Comparison of ENCODE assay signal across 9 mouse cellular contexts in genomic region chr9:112119106-112119433, GRCm38 (mm10).
A peak's percentile ranks its signal among the peaks of the same experiment; 100 is the strongest.
DNase-seq lines count a peak whose midpoint lies in the region; ATAC-seq lines count a peak whose summit lies in the region.
"Had no signal": no experiment of that assay in that cellular context is flagged by ENCODE, and none has a peak within 500 bp of the region (broad histone marks: within the 10 kb centered on the region; RNA-seq: fewer than 3 reads in every experiment).

No protein-coding gene starts in this region.

- peaks cover 20% of the 10 kb centered on the region for H3K4me1 ChIP-seq in kidney, embryonic 15.5 days
- H3K4me1 ChIP-seq in embryonic facial prominence, embryonic 13.5 days: peaks cover 15% of the 10 kb centered on the region
- peaks cover 2% of the 10 kb centered on the region; the same call in 1 of the 2 replicates for H3K4me1 ChIP-seq in hindbrain, embryonic 11.5 days (replicated peaks; ENCODE audit: control insufficient read depth, insufficient read depth, low read length)
- peaks cover 28% of the 10 kb centered on the region for H3K4me1 ChIP-seq in midbrain, embryonic 12.5 days

- no peak overlapping the region for H3K27ac ChIP-seq in kidney, embryonic 15.5 days
- H3K27ac ChIP-seq in embryonic facial prominence, embryonic 13.5 days: no peak overlapping the region
- no peak overlapping the region for H3K27ac ChIP-seq in hindbrain, embryonic 11.5 days (ENCODE audit: low read depth, low read length)
- no peak overlapping the region for H3K27ac ChIP-seq in midbrain, embryonic 12.5 days (replicated peaks)

- peak overlapping the region; percentile 26 for H3K4me3 ChIP-seq in kidney, embryonic 15.5 days (replicated peaks)
- H3K4me3 ChIP-seq in embryonic facial prominence, embryonic 13.5 days: peak overlapping the region; percentile 36
- no peak overlapping the region for H3K4me3 ChIP-seq in hindbrain, embryonic 11.5 days (ENCODE audit: low read depth, low read length)
- peak overlapping the region; percentile 35; the same call in 1 of the 2 replicates for H3K4me3 ChIP-seq in midbrain, embryonic 12.5 days

- ATAC-seq in kidney, embryonic 15.5 days (replicated peaks; ENCODE audit: low FRiP score): no peak
- ATAC-seq in embryonic facial prominence, embryonic 13.5 days (ENCODE audit: insufficient number of reproducible peaks, insufficient read depth, low FRiP score, low TSS enrichment, low read depth): no peak
- 0 out of 2 replicates have a peak, but pooled peaks have one; percentile 43 for ATAC-seq in hindbrain, embryonic 11.5 days (ENCODE audit: low FRiP score)
- ATAC-seq in midbrain, embryonic 12.5 days (ENCODE audit: low FRiP score, low read depth): peak; percentile 41; the same call in 1 of the 2 replicates
- no peak for ATAC-seq in megakaryocyte-erythroid progenitor cell, adult 5-6 weeks (replicated peaks; ENCODE audit: low FRiP score, low TSS enrichment, poor library complexity, severe bottlenecking)

- H3K9ac ChIP-seq in kidney, embryonic 15.5 days: no peak overlapping the region
- peak overlapping the region; percentile 60 for H3K9ac ChIP-seq in embryonic facial prominence, embryonic 13.5 days
- H3K9ac ChIP-seq in hindbrain, embryonic 11.5 days (ENCODE audit: low read depth, low read length): no peak overlapping the region
- H3K9ac ChIP-seq in midbrain, embryonic 12.5 days (replicated peaks): no peak overlapping the region

- H3K9me3 ChIP-seq in kidney, embryonic 15.5 days (replicated peaks): no peaks in the 10 kb centered on the region
- no peaks in the 10 kb centered on the region for H3K9me3 ChIP-seq in embryonic facial prominence, embryonic 13.5 days
- no peaks in the 10 kb centered on the region for H3K9me3 ChIP-seq in hindbrain, embryonic 11.5 days (ENCODE audit: control insufficient read depth, low read length)
- no peaks in the 10 kb centered on the region for H3K9me3 ChIP-seq in midbrain, embryonic 12.5 days

- H3K36me3 ChIP-seq in kidney, embryonic 15.5 days: no peaks in the 10 kb centered on the region
- H3K36me3 ChIP-seq in embryonic facial prominence, embryonic 13.5 days: no peaks in the 10 kb centered on the region
- no peaks in the 10 kb centered on the region for H3K36me3 ChIP-seq in hindbrain, embryonic 11.5 days (ENCODE audit: control insufficient read depth, insufficient read depth, low read length)
- H3K36me3 ChIP-seq in midbrain, embryonic 12.5 days: no peaks in the 10 kb centered on the region

- H3K27me3 ChIP-seq in kidney, embryonic 15.5 days: peaks cover 47% of the 10 kb centered on the region
- peaks cover 35% of the 10 kb centered on the region for H3K27me3 ChIP-seq in embryonic facial prominence, embryonic 13.5 days
- no peaks in the 10 kb centered on the region for H3K27me3 ChIP-seq in hindbrain, embryonic 11.5 days (ENCODE audit: control insufficient read depth, insufficient read depth, low read length)
- peaks cover 32% of the 10 kb centered on the region for H3K27me3 ChIP-seq in midbrain, embryonic 12.5 days

- no peak for DNase-seq in kidney, adult 18-20 months
- DNase-seq in hindbrain, embryonic 11.5 days (ENCODE audit: low spot score): no peak
- no peak for DNase-seq in adrenal gland, postnatal 10 days
- no peak for DNase-seq in lung, postnatal 25 days (ENCODE audit: low spot score)
- DNase-seq: lung, adult 18-20 months had no signal

- WGBS in kidney, embryonic 15.5 days: 28% methylated on average over 7 of the region's 7 CpGs
- WGBS in embryonic facial prominence, embryonic 13.5 days: 10% methylated on average over 7 of the region's 7 CpGs
- WGBS in hindbrain, embryonic 11.5 days: 19% methylated on average over 7 of the region's 7 CpGs
- WGBS in midbrain, embryonic 12.5 days: 17% methylated on average over 7 of the region's 7 CpGs

- peak overlapping the region; percentile 63 for H3K4me2 ChIP-seq in kidney, embryonic 15.5 days
- H3K4me2 ChIP-seq in embryonic facial prominence, embryonic 13.5 days: peak overlapping the region; percentile 77
- H3K4me2 ChIP-seq in hindbrain, embryonic 11.5 days (replicated peaks; ENCODE audit: low read depth, low read length): peak overlapping the region; percentile 47
- H3K4me2 ChIP-seq in midbrain, embryonic 12.5 days (replicated peaks): peak overlapping the region; percentile 67

Comparison
In these comparisons a context has a peak if more than half of its experiments do, and no peak if none do; other contexts are left out.
1. ATAC-seq: peak in hindbrain, embryonic 11.5 days (single experiment) and midbrain, embryonic 12.5 days (single experiment); none in kidney, embryonic 15.5 days (single experiment), embryonic facial prominence, embryonic 13.5 days (single experiment) and megakaryocyte-erythroid progenitor cell, adult 5-6 weeks (single experiment).
2. Peak in every context shown above with its lines, with median percentiles within 50 percentile points of each other: H3K4me2 ChIP-seq.